Mouse (Mus musculus) lung, adult 2 months (tissue): ENCODE measurements at regions not wholly inside any gene's neighbourhood (a gene's known extent, or its start where the extent isn't known, plus 50 kb on each side); places are given as distances from the start of the nearest gene placed in this dataset.

Experiments used
- DNase-seq: peaks from one replicate; pipeline ENCODE4 v3.0.0; 2022
- H3K4me1 ChIP-seq: fragments of 200-500 bp; 2 replicates; pipeline ENCODE4 v1.6.1; 2011; ENCODE audit warnings: low read length; ENCODE audit not compliant: control insufficient read depth, insufficient read depth
- H3K4me3 ChIP-seq: fragments of 200-500 bp; replicated peaks from 2 replicates; pipeline ENCODE3; 2011; ENCODE audit warnings: low read depth, mild to moderate bottlenecking, control low read depth, low read length; ENCODE audit errors: extremely low read depth
- CTCF ChIP-seq: fragments of 200-500 bp; IDR thresholded peaks from 2 replicates; pipeline ENCODE4 v1.5.1; 2011; ENCODE audit warnings: mild to moderate bottlenecking, low read length, control low read depth; ENCODE audit not compliant: insufficient read depth
- POLR2A ChIP-seq: fragments of 200-500 bp; IDR thresholded peaks from 2 replicates; pipeline ENCODE4 v1.6.1; 2011; ENCODE audit warnings: low read depth, mild to moderate bottlenecking, control low read depth, low read length, borderline replicate concordance; ENCODE audit errors: extremely low read depth
- WGBS: fragments of 180-500 bp; shearing (Covaris S2); methylation state at CpG from one replicate; pipeline ENCODE4 v1.1.7; 2018; 5-methylcytosine and 5-hydroxymethylcytosine counted together

- 36% methylated on average over 5 of the region's 5 CpGs for WGBS
- no peak overlapping the region for H3K4me3 ChIP-seq
- H3K4me1 ChIP-seq = no peaks in the 10 kb centered on the region
- no peak for TF ChIP-seq POLR2A
- TF ChIP-seq CTCF = no peak
- DNase-seq = no peak
Observed at GRCm38 (mm10) chr13:101625922-101626321, 142.1 kb downstream of the Pik3r1 start.

GRCm38 (mm10) chr13:101624179-101624581, 143.8 kb downstream of the Pik3r1 start:
- DNase-seq = no peak
- H3K4me3 ChIP-seq = no peak overlapping the region
- 54% methylated on average over 5 of the region's 5 CpGs for WGBS
- H3K4me1 ChIP-seq = no peaks in the 10 kb centered on the region
- TF ChIP-seq CTCF (no peak), POLR2A (no peak)

GRCm38 (mm10) chr13:101622649-101623048, 145.4 kb downstream of the Pik3r1 start:
- TF ChIP-seq CTCF = no peak
- Histone ChIP-seq H3K4me3 (no peak overlapping the region), H3K4me1 (no peaks in the 10 kb centered on the region)
- DNase-seq = no peak
- 94% methylated on average over 2 of the region's 2 CpGs for WGBS

GRCm38 (mm10) chr13:101620660-101621059, 147.4 kb downstream of the Pik3r1 start:
- TF ChIP-seq CTCF = no peak
- no peak for TF ChIP-seq POLR2A

GRCm38 (mm10) chr13:101619154-101619553, 148.9 kb downstream of the Pik3r1 start:
- DNase-seq = no peak
- no peak overlapping the region for H3K4me3 ChIP-seq
- H3K4me1 ChIP-seq = no peaks in the 10 kb centered on the region
- TF ChIP-seq CTCF (no peak), POLR2A (no peak)
- 78% methylated on average over 1 of the region's 1 CpGs for WGBS

More at GRCm38 (mm10) chr13:101620660-101621059, 147.4 kb downstream of the Pik3r1 start:
- H3K4me1 ChIP-seq = no peaks in the 10 kb centered on the region
- 72% methylated on average over 3 of the region's 3 CpGs for WGBS
- DNase-seq = no peak
- H3K4me3 ChIP-seq = no peak overlapping the region

GRCm38 (mm10) chr13:101612786-101613185, 155.2 kb downstream of the Pik3r1 start:
- H3K4me1 ChIP-seq = no peaks in the 10 kb centered on the region
- no peak for TF ChIP-seq CTCF
- no peak for TF ChIP-seq POLR2A
- 44% methylated on average over 2 of the region's 2 CpGs for WGBS
- DNase-seq = no peak
- H3K4me3 ChIP-seq = no peak overlapping the region

- Histone ChIP-seq H3K4me1 (no peaks in the 10 kb centered on the region), H3K4me3 (no peak overlapping the region)
- TF ChIP-seq CTCF (no peak), POLR2A (no peak)
- no peak for DNase-seq
- 89% methylated on average over 6 of the region's 6 CpGs for WGBS
Observed at GRCm38 (mm10) chr13:101611725-101612124, 156.3 kb downstream of the Pik3r1 start.

GRCm38 (mm10) chr13:101606184-101606730, 161.8 kb downstream of the Pik3r1 start:
- H3K4me1 ChIP-seq = no peaks in the 10 kb centered on the region
- TF ChIP-seq CTCF (no peak), POLR2A (no peak)
- 65% methylated on average over 1 of the region's 1 CpGs for WGBS
- no peak overlapping the region for H3K4me3 ChIP-seq
- no peak for DNase-seq

- Histone ChIP-seq H3K4me3 (no peak overlapping the region), H3K4me1 (no peaks in the 10 kb centered on the region)
- TF ChIP-seq CTCF (no peak), POLR2A (no peak)
- no peak for DNase-seq
- 77% methylated on average over 4 of the region's 4 CpGs for WGBS
Observed at GRCm38 (mm10) chr13:101605685-101606084, 162.3 kb downstream of the Pik3r1 start.

- 78% methylated on average over 4 of the region's 4 CpGs for WGBS
- Histone ChIP-seq H3K4me1 (no peaks in the 10 kb centered on the region), H3K4me3 (no peak overlapping the region)
- DNase-seq = no peak
- TF ChIP-seq CTCF = no peak
- no peak for TF ChIP-seq POLR2A
Observed at GRCm38 (mm10) chr13:101605051-101605450, 163.0 kb downstream of the Pik3r1 start.
